Mouse (Mus musculus) gastrocnemius, postnatal 36 days (tissue): ENCODE results near the gene Spib. TPM values are rescaled to one million over a fixed set of nuclear protein-coding genes. Genes with fewer than 3 reads are reported as not detected.

Experiments
- DNase-seq, 2 experiments: peaks; one replicate each; pipeline ENCODE4 v3.0.0; 2022
- intact Hi-C: fragments of 180-260 bp; cut with DNase I; formaldehyde crosslinking; loops from one replicate; pipeline ENCODE4 v1.15.1; 2025
- long read RNA-seq, 2 experiments: library from polyadenylated mRNA; stranded (forward); transcript quantifications; one replicate each; pipeline ENCODE4 v2.0.0; 2021
- total RNA-seq, 2 experiments: library from RNA; stranded (reverse); gene quantifications; 2 replicates each; pipeline ENCODE4 v1.2.3; 2021

Gene Spib
- not detected for total RNA-seq
- long read RNA-seq, experiment 1, result 0 reads
- long read RNA-seq, experiment 2, result 0 reads

- DNase-seq, result no peak
- intact Hi-C loops, result no loop called here
Measured at GRCm38 (mm10) chr7:44531946-44532732, at the start of gene Spib. Spib (minus strand) TSS chr7:44532071.

- DNase-seq, result no peak
- intact Hi-C loops, result no loop called here
Measured at GRCm38 (mm10) chr7:44581637-44582036, 49.8 kb upstream of the Spib start.

GRCm38 (mm10) chr7:44576333-44576844 is 44.5 kb upstream of the Spib start:
- intact Hi-C loops, result no loop called here
- no peak for DNase-seq

- intact Hi-C loops, result loop anchor here (5.0 kb wide), 1 partner anchor 131 kb away; no protein-coding TSS in a partner anchor
- no peak for DNase-seq
Measured at GRCm38 (mm10) chr7:44572956-44573484, 41.1 kb upstream of the Spib start.

- no peak for DNase-seq
- intact Hi-C loops, result loop anchor here (5.0 kb wide), 1 partner anchor 130 kb away; no protein-coding TSS in a partner anchor
Measured at GRCm38 (mm10) chr7:44572213-44572701, 40.4 kb upstream of the Spib start, which contains the start of gene Napsa. Napsa (plus strand) TSS chr7:44572380.

- intact Hi-C loops, result loop anchor here (5.0 kb wide), 1 partner anchor 130 kb away; no protein-coding TSS in a partner anchor
- DNase-seq, result no peak
Measured at GRCm38 (mm10) chr7:44571811-44572210, 39.9 kb upstream of the Spib start.

GRCm38 (mm10) chr7:44570989-44571388 is 39.1 kb upstream of the Spib start:
- DNase-seq, result no peak
- intact Hi-C loops, result loop anchor here (5.0 kb wide), 1 partner anchor 129 kb away; no protein-coding TSS in a partner anchor

- no peak for DNase-seq
- intact Hi-C loops, result no loop called here
Measured at GRCm38 (mm10) chr7:44568803-44569202, 36.9 kb upstream of the Spib start.

- intact Hi-C loops, result no loop called here
- DNase-seq, result no peak
Measured at GRCm38 (mm10) chr7:44565414-44565813, 33.5 kb upstream of the Spib start.

- no peak for DNase-seq
- intact Hi-C loops, result loop anchor here (5.0 kb wide), 2 partner anchors 167 to 292 kb away; no protein-coding TSS in a partner anchor
Measured at GRCm38 (mm10) chr7:44564486-44564885, 32.6 kb upstream of the Spib start.

- DNase-seq, result no peak
- intact Hi-C loops, result loop anchor here (5.0 kb wide), 2 partner anchors 166 to 291 kb away; no protein-coding TSS in a partner anchor
Measured at GRCm38 (mm10) chr7:44563284-44563683, 31.4 kb upstream of the Spib start.

- peak; percentile 60 to 73 for DNase-seq
- intact Hi-C loops, result loop anchor here (5.0 kb wide), 2 partner anchors 163 to 288 kb away; no protein-coding TSS in a partner anchor
Measured at GRCm38 (mm10) chr7:44560435-44561400, 28.8 kb upstream of the Spib start.

GRCm38 (mm10) chr7:44557629-44558028 is 25.8 kb upstream of the Spib start:
- intact Hi-C loops, result no loop called here
- no peak for DNase-seq

- intact Hi-C loops, result loop anchor here (5.0 kb wide), 1 partner anchor 57 kb away; the partner anchor contains the start of genes Emc10 and Fam71e1
- peak; percentile 93 to 94 for DNase-seq
Measured at GRCm38 (mm10) chr7:44553826-44554225, 22.0 kb upstream of the Spib start, which contains the start of gene Nr1h2. Nr1h2 (minus strand) TSS chr7:44553951.

GRCm38 (mm10) chr7:44553196-44553764 is 21.4 kb upstream of the Spib start:
- intact Hi-C loops, result loop anchor here (5.0 kb wide), 1 partner anchor 56 kb away; the partner anchor contains the start of genes Emc10 and Fam71e1
- peak; percentile 71 to 72 for DNase-seq

- intact Hi-C loops, result loop anchor here (5.0 kb wide), 1 partner anchor 55 kb away; the partner anchor contains the start of genes Emc10 and Fam71e1
- no peak for DNase-seq
Measured at GRCm38 (mm10) chr7:44552141-44552908, 20.5 kb upstream of the Spib start.

GRCm38 (mm10) chr7:44551731-44552130 is 19.9 kb upstream of the Spib start:
- no peak for DNase-seq
- intact Hi-C loops, result loop anchor here (5.0 kb wide), 1 partner anchor 54 kb away; the partner anchor contains the start of genes Emc10 and Fam71e1

- DNase-seq, result no peak
- intact Hi-C loops, result loop anchor here (5.0 kb wide), 1 partner anchor 54 kb away; the partner anchor contains the start of genes Emc10 and Fam71e1
Measured at GRCm38 (mm10) chr7:44551301-44551700, 19.4 kb upstream of the Spib start.
